Mouse (Mus musculus) forebrain, embryonic 14.5 days (tissue): ENCODE measurements around the gene Tanc2. TPM values are rescaled to one million over a fixed set of nuclear protein-coding genes. Genes with fewer than 3 reads are reported as not detected.

Experiments used
- ATAC-seq: fragments of 200-750 bp; cut with Nextera tagmentation; 2 replicates; pipeline ENCODE4 v1.8.0; 2017; ENCODE audit warnings: mild to moderate bottlenecking, moderate library complexity
- DNase-seq: peaks from one replicate; pipeline ENCODE4 v3.0.0-alpha.2; 2015; ENCODE audit warnings: low spot score
- H3K27ac ChIP-seq: fragments of 300-500 bp; sonication (generic); 2 replicates; pipeline ENCODE4 v1.5.1; 2014; ENCODE audit warnings: low read depth, mild to moderate bottlenecking, control low read depth, low read length, moderate library complexity
- H3K27me3 ChIP-seq: fragments of 300-500 bp; sonication (generic); replicated peaks from 2 replicates; pipeline ENCODE4 v1.6.1; 2014; ENCODE audit warnings: low read length, control low read depth, mixed read lengths; ENCODE audit not compliant: control insufficient read depth, insufficient read depth
- H3K36me3 ChIP-seq: fragments of 300-500 bp; sonication (generic); 2 replicates; pipeline ENCODE4 v1.6.1; 2014; ENCODE audit warnings: low read length, control low read depth; ENCODE audit not compliant: control insufficient read depth, insufficient read depth
- H3K4me1 ChIP-seq: fragments of 300-500 bp; sonication (generic); 2 replicates; pipeline ENCODE4 v1.6.1; 2014; ENCODE audit warnings: antibody characterized with exemption, low read length, control low read depth; ENCODE audit not compliant: control insufficient read depth, insufficient read depth
- H3K4me2 ChIP-seq: fragments of 300-500 bp; sonication (generic); 2 replicates; pipeline ENCODE4 v1.6.1; 2014; ENCODE audit warnings: mild to moderate bottlenecking, control low read depth, low read length
- H3K4me3 ChIP-seq: fragments of 300-500 bp; sonication (generic); 2 replicates; pipeline ENCODE4 v1.5.1; 2014; ENCODE audit warnings: low read depth, low read length, control low read depth
- H3K9ac ChIP-seq: fragments of 300-500 bp; sonication (generic); 2 replicates; pipeline ENCODE4 v1.6.1; 2014; ENCODE audit warnings: mild to moderate bottlenecking, low read length, control low read depth, moderate library complexity
- H3K9me3 ChIP-seq: fragments of 300-500 bp; sonication (generic); replicated peaks from 2 replicates; pipeline ENCODE4 v1.6.1; 2016; ENCODE audit warnings: low read length, control low read depth, mixed read lengths; ENCODE audit not compliant: control insufficient read depth
- WGBS: fragments of 180-500 bp; shearing (Covaris S2); extraction: QIAGEN DNeasy Blood & Tissue Kit; methylation state at CpG from one replicate; pipeline ENCODE4 v1.1.7; 2014; 5-methylcytosine and 5-hydroxymethylcytosine counted together
- polyA plus RNA-seq: library from polyadenylated mRNA; unstranded; fragments of >200 nt; fragmentation: Nextera tagmentation; extraction: Ambion mirVana; gene quantifications from 2 replicates; pipeline ENCODE4 v1.2.1, GENCODE M21; 2014

Gene Tanc2
- polyA plus RNA-seq, 1 experiment from 2014 or later = 20.8 TPM

DNA sequence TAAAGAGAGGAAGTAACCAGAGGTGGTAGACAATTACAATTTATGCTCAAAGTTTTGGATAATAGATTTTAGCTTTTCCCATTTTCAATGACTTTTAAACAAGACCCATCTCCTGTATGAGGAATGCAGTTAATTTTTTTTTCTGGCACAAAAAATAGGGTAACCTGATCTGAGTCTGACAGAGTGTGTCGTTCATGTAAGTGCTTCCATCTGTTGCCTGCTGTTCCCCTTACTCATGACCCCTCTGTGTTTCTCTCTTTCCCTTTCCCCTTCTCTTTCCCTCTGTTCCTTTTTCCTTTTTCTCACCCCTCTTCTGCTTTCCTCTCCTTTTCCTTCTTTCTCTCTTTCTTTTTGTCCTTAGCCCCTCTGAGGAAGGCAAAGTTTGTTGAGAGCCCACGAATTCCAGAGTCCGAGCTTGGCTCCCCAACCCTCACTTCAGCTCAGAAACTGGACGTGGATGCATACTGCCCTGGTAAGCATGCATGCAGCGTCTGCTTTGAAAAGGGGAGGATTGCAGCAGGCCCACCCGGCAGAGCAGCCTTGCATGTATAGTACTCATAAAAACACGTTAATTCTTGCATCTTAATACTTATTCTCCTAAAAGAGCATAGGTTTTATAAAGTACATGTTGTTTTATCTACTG lies 168.9 kb downstream of the Tanc2 start:
- DNase-seq = peak; percentile 20
- ATAC-seq = 0 out of 2 replicates have a peak, but pooled peaks have one; percentile 46
- Histone ChIP-seq H3K27me3 (no peaks in the 10 kb centered on the region), H3K4me2 (no peak overlapping the region), H3K4me1 (0 out of 2 replicates have a peak, but pooled peaks cover 7% of the 10 kb centered on the region), H3K36me3 (no peaks in the 10 kb centered on the region), H3K27ac (0 out of 2 replicates have a peak overlapping the region, but pooled peaks have one; percentile 30), H3K9ac (no peak overlapping the region), H3K9me3 (no peaks in the 10 kb centered on the region), H3K4me3 (no peak overlapping the region)
- 30% methylated on average over 7 of the region's 7 CpGs for WGBS

DNA sequence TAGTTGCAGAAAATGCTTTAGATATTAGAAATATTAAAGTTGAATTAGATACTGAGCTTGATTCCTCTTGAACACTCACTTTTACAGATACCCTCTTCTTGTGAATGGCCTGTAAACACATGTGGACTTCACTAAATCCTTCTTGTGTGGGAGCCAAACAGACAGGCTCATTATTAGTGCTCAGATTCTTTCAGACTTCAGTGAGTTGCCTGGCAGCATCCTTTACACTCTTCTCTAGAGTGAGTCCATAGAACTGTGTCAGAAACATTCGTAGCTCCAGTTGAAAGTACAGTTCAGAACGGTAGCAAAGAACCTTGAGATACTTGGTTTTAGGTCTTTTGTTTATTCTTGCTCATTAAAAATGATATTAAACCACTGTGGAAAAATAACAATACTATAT lies 169.6 kb downstream of the Tanc2 start:
- Histone ChIP-seq H3K9ac (no peak overlapping the region), H3K27ac (no peak overlapping the region), H3K4me1 (0 out of 2 replicates have a peak, but pooled peaks cover 7% of the 10 kb centered on the region), H3K36me3 (no peaks in the 10 kb centered on the region), H3K4me2 (no peak overlapping the region), H3K4me3 (no peak overlapping the region), H3K9me3 (no peaks in the 10 kb centered on the region), H3K27me3 (no peaks in the 10 kb centered on the region)
- DNase-seq = peak; percentile 68
- 8% methylated on average over 2 of the region's 2 CpGs for WGBS
- peak; percentile 42; the same call in 1 of the 2 replicates for ATAC-seq

DNA sequence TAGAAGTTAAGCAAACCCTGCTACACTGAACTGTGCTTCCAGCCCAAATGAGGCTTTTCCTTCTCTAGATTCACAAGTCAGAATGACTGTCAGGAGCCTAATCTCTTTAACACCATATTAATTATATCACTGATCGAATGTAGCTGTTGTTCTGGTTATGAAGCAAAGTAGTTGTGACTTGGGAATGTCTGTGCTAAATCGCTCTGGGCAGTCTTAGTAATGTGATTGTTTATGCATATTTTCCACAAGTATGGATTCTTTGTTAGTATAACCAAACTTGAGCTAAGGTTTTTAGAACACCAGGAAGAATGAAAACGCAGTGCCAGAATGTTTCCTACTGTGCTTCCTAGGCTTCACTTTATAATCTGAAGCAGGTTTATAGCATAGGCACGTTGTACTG lies 170.6 kb downstream of the Tanc2 start:
- no peak overlapping the region for H3K4me3 ChIP-seq
- ATAC-seq (no peak), DNase-seq (no peak)
- H3K9ac ChIP-seq = no peak overlapping the region
- no peak overlapping the region for H3K4me2 ChIP-seq
- no peaks in the 10 kb centered on the region for H3K27me3 ChIP-seq
- H3K27ac ChIP-seq = peak overlapping the region; percentile 3; the same call in 1 of the 2 replicates
- H3K9me3 ChIP-seq = no peaks in the 10 kb centered on the region
- 0 out of 2 replicates have a peak, but pooled peaks cover 7% of the 10 kb centered on the region for H3K4me1 ChIP-seq
- WGBS = 23% methylated on average over 4 of the region's 4 CpGs
- no peaks in the 10 kb centered on the region for H3K36me3 ChIP-seq

DNA sequence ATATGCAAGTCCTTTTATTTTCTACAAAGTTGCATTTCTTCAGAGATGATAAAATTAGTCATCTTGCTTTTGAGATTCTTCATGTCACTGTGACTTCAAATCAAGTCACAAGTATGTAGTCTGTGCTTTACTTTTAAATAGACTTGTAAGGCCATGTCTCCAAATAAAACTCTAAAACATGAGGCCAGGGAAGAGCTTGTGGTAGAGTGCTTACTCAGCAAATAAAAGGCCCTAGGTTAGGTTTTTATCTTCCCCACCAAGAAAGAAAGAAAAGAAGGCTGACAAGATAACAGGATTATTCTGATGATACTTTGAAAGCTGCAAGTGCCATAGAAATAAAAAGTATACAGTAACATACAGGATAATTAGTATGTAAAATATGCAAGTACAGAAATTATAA lies 188.0 kb downstream of the Tanc2 start:
- no peaks in the 10 kb centered on the region for H3K27me3 ChIP-seq
- no peak overlapping the region for H3K27ac ChIP-seq
- peaks cover 5% of the 10 kb centered on the region; the same call in 1 of the 2 replicates for H3K36me3 ChIP-seq
- DNase-seq = no peak
- H3K4me2 ChIP-seq = no peak overlapping the region
- no peak for ATAC-seq
- no peak overlapping the region for H3K9ac ChIP-seq
- H3K4me1 ChIP-seq = no peaks in the 10 kb centered on the region
- H3K9me3 ChIP-seq = no peaks in the 10 kb centered on the region
- H3K4me3 ChIP-seq = no peak overlapping the region

DNA sequence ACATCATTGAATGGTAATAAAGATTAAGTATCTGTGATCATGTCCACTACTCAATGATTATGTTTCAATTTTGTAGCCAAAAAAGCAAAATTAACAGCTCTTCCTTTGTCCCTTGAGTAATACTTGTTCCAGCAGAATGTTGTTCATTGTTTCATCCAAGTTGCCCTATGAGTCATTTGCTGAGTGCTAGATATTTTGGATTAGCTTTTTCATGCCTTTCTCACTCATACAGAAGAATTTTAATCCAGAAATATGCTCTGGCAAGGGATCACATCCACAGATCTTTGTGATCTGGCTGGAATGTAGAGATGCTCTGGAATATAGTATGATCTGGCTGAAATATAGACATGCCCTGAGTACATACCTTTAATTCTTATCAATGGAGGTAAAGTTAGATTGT lies 202.7 kb downstream of the Tanc2 start:
- no peak for ATAC-seq
- Histone ChIP-seq H3K4me2 (no peak overlapping the region), H3K27ac (no peak overlapping the region), H3K9me3 (no peaks in the 10 kb centered on the region), H3K4me1 (no peaks in the 10 kb centered on the region), H3K9ac (no peak overlapping the region), H3K36me3 (no peaks in the 10 kb centered on the region), H3K27me3 (no peaks in the 10 kb centered on the region), H3K4me3 (no peak overlapping the region)
- no peak for DNase-seq

DNA sequence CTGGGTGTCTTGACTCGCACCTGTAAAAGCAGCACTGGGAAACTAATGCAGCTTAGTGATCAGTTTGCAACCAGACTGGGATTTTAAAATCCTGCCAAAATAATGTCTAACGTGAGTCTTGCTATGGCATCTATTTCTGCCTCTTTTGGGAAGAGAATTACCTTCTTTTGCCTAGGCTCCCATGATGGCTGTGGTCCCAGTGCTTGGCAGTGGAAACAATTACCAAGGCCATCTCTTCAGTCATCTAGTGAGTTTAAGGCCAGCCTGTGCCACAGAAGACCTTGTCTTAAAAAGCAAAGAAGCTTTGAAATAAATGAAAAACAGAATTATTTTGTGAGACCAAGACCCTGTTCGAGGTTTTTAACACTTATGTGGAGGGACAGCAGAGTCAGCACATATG lies 213.9 kb downstream of the Tanc2 start:
- Histone ChIP-seq H3K4me3 (no peak overlapping the region), H3K9me3 (no peaks in the 10 kb centered on the region), H3K4me1 (no peaks in the 10 kb centered on the region), H3K36me3 (no peaks in the 10 kb centered on the region), H3K9ac (no peak overlapping the region), H3K27ac (no peak overlapping the region), H3K4me2 (no peak overlapping the region), H3K27me3 (no peaks in the 10 kb centered on the region)
- ATAC-seq (no peak), DNase-seq (no peak)
- 82% methylated on average over 3 of the region's 3 CpGs for WGBS

DNA sequence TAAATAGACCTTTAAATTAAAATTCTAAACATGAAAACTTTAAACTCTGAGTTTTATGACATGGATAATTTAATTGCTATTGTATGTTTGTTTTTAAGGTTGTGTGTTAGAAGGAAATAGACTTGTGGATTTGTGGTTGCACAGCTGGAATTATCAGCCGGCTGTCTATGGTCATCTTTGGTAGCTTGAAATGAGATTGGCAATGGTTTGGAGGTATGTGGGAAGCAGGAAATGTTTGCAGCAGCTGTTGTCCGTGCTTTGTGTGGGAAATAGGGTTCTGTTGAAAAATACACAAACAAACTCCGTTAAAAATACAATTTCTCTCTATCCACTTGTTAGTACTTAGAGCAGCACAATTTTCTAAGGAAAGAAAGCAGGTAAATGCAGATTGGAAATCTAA lies 215.0 kb downstream of the Tanc2 start:
- no peak overlapping the region for H3K4me3 ChIP-seq
- no peaks in the 10 kb centered on the region for H3K4me1 ChIP-seq
- DNase-seq (no peak), ATAC-seq (no peak)
- H3K27me3 ChIP-seq = no peaks in the 10 kb centered on the region
- no peaks in the 10 kb centered on the region for H3K36me3 ChIP-seq
- 73% methylated on average over 3 of the region's 3 CpGs for WGBS
- H3K9ac ChIP-seq = no peak overlapping the region
- no peak overlapping the region for H3K27ac ChIP-seq
- no peak overlapping the region for H3K4me2 ChIP-seq
- no peaks in the 10 kb centered on the region for H3K9me3 ChIP-seq

DNA sequence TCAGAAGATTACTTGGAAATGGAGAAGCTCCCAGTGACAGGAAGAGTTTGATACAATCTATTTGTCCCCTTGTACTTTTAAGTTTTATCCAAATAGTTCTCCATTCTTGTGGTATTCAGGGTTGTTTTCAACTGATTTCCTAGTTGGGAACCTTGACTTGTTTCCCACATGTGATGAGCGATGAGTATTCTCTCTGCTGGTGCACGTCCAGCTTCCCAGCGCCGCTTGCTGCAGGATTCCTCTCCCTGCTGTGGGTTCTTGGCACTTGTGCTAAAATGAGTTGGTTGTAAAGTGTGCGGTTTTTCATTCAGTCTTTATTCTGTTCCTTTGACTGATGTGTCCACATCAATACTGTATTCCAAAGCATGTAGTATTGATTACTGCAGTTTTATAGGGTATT lies 217.3 kb downstream of the Tanc2 start:
- Histone ChIP-seq H3K4me1 (no peaks in the 10 kb centered on the region), H3K27me3 (no peaks in the 10 kb centered on the region), H3K9me3 (no peaks in the 10 kb centered on the region), H3K27ac (no peak overlapping the region), H3K4me3 (no peak overlapping the region), H3K9ac (no peak overlapping the region), H3K36me3 (peaks cover 5% of the 10 kb centered on the region; the same call in 1 of the 2 replicates), H3K4me2 (no peak overlapping the region)
- 88% methylated on average over 5 of the region's 5 CpGs for WGBS
- DNase-seq (no peak), ATAC-seq (no peak)

DNA sequence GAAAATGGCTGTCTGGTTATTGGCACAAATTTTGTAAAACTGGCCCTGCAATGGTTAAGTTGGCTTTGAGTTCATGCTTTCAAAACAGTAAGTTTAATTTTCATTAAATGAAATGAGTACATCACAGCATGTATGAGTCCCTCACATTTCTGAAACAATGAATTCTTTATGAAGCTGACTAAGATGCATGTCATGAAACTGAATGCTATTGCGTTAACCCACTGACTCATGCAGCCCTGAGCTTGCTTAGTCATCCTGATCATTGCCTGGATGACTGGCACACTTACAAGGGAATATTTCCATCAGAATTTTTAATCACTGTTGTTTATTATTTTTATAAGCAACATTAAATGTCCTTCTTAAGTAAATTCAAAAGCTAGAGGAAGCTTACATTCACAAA lies 233.5 kb downstream of the Tanc2 start:
- Histone ChIP-seq H3K4me2 (no peak overlapping the region), H3K27ac (no peak overlapping the region), H3K27me3 (no peaks in the 10 kb centered on the region), H3K4me3 (no peak overlapping the region), H3K36me3 (no peaks in the 10 kb centered on the region), H3K4me1 (no peaks in the 10 kb centered on the region), H3K9me3 (no peaks in the 10 kb centered on the region), H3K9ac (no peak overlapping the region)
- 71% methylated on average over 1 of the region's 1 CpGs for WGBS
- no peak for DNase-seq
- no peak for ATAC-seq
